Mouse (Mus musculus) left cerebral cortex, postnatal 36 days (tissue): ENCODE measurements around the gene Thtpa. TPM values are rescaled to one million over a fixed set of nuclear protein-coding genes. Genes with fewer than 3 reads are reported as not detected.

ENCODE experiments used
- DNase-seq, 2 experiments: peaks; one replicate each; pipeline ENCODE4 v3.0.0; 2021 to 2022; ENCODE audit warnings: low spot score in 2 of 2, mixed read lengths in 1 of 2
- intact Hi-C: fragments of 180-260 bp; cut with DNase I; formaldehyde crosslinking; loops from one replicate; pipeline ENCODE4 v1.15.1; 2025
- total RNA-seq, 2 experiments: library from RNA; stranded (reverse); gene quantifications; 2 replicates each; pipeline ENCODE4 v1.2.3; 2021

The Thtpa gene
- total RNA-seq, 2 experiments from 2014 or later, result 24.3 to 29.5 TPM

DNA sequence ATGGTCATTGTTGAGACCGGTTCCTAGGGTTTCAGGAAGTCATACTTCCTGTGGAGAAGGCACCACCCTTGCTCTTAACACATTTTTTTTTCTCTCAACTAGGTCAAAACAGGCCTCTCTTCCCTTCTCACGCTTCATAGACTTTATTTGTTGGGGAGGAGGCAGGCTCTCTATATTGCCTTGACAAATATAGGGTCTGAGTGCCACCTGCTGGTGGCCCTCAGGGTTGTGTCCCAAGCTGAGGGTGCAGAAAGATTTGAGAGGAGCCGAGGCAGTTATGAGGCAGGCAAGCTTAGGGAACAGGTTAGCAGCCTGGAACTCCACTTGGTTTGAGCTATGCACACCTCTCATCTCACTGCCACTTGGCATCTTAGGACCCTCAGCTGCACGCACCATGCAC is 3.5 kb downstream of the Thtpa start:
- intact Hi-C loops, result no loop called here
- DNase-seq, result no peak

DNA sequence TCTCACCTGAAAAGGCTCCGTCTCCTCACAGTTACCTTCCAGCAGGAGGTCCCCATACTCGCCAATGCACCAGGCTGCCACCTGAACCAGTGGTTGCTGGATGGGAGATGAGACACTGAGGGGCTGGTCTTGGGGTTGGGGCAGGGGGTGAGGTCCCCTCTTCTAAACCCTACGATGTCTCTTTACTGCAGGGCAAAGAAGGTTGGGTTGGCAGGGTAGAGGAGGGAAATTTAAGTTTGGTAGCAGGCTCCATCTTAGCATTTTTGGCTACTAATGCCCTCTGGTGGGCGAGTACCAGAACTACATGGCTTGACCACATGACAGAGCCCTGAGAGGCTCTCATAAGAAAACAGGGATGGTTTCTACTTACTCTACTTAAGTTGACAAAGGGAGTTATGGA is 7.0 kb downstream of the Thtpa start:
- intact Hi-C loops, result loop anchor here (1.0 kb wide), 1 partner anchor 77 kb away; no protein-coding TSS in a partner anchor
- DNase-seq, result peak in 1 of 2 experiments; percentile 58

GRCm38 (mm10) chr14:55102253-55102785 is 7.7 kb downstream of the Thtpa start:
- no peak for DNase-seq
- intact Hi-C loops, result no loop called here

DNA sequence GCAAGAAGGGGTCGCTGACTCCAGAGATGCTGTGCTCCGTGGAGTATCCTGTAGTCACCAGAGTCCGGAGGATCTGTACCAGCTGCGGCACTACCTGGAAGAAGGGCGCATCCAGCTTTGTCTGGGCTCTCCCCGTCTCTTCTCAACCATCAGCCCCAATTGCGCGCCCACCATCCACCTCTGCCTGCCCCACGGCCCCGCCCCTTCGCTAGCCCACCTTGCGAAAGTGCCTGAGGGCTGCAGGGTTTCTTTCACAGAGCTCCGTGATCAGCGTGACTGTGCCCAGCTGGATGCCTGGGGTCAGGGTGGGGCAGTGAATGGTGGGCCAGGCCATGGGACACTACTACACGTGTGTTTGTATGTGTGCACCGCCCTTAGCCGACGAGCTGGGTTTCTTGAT is 9.8 kb downstream of the Thtpa start:
- peak in 1 of 2 experiments; percentile 22 for DNase-seq
- intact Hi-C loops, result no loop called here

DNA sequence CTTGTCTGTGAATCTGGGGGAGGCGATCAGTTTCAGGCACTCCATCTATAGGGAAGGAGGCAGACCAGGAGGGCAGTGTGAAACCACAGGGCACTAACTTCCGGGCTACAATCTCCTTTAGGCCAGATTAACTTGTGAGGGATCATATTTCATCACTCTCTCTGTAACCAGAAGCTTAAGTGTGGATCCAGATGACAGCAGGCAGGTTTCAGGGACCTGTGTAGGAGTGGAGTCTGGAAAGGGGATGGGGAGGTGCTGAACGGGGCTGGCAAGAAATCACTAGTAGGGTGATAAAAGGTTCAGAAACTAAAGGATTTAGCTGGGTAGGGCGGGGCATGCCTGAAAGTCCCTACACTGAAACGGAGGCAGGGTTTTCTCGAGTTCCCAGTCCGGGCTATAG is 10.8 kb downstream of the Thtpa start:
- peak in 1 of 2 experiments; percentile 11 for DNase-seq
- intact Hi-C loops, result no loop called here

GRCm38 (mm10) chr14:55105836-55106809 is 11.5 kb downstream of the Thtpa start, which contains the start of gene Ap1g2:
Gene Ap1g2 (minus strand): TSS chr14:55106593.
- peak; percentile 88 for DNase-seq
- intact Hi-C loops, result no loop called here

- no peak for DNase-seq
- intact Hi-C loops, result no loop called here
Measured at GRCm38 (mm10) chr14:55106990-55107389, 12.4 kb downstream of the Thtpa start.

DNA sequence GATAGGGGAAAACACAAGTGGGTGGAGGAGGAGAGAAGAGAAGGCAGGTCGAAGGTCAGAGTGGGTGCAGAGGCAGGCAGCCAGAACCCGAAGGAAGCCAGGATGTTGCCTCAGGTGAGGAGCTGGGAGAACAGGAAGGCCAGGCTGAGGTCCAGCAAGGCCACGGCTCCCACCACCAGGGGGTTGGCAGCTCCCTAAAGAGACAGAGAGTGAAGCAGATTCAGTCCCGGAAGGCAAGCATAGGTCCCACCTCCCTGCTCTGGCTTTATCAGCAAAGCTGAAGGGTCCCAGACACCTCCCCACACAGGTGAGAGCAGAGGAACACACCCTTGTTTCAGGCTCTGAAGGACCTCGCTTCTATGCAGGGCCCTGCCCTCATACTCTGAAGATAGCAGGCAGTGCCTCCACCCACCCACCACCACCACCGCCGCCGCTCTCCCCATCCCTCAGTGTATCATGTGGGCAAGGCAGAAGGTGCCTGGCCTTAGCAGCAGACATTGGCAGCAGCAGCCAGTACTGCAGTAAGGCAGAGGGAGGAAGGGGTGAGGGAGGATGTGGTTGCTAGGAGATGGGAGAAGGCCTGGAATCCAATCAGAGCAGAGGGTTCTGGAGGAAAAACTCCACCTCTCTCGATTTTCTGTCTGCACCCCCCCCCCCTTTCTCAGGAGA is 13.8 kb downstream of the Thtpa start:
- DNase-seq, result peak; percentile 81 to 85
- intact Hi-C loops, result no loop called here

DNA sequence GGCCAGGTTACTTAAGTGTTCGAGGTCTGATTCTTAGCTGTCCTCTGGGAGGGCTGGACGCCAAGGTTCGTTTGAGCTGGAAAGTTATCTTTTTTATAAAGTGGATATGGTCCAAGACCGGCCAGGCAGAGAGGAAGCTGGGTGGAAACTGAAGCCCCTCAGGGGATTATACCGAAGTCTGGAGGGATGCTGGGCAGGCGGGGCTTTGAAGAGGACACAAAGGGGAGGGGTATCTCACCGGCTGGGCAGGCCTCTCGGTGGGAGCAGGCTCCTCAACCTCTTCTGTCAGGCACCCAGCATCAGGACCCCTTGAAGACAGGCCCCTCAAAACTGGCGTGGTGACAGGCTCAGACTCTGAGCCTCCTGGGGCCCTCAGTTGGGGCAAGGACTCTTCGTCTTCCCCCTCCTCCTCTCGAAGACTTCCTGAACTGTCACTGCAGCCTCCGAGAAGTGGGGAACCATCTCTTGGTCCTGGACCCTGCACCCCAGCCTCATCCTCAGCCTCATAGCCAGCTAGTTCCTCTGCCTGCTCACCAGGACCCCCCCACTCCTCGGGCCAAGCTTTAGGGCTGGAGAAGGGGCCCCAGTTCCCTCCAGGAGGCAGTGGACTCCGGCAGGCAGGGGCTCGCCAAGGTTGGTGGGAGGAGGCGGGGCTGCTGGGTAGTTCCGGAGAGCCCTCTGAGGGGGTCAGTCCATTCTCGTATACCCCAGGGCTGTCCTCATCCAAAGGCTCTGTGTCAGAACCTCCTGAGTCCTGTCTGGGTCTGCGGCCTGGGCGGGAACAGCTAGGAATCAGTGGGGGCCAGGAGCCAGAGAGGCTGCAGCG is 14.7 kb downstream of the Thtpa start:
- intact Hi-C loops, result no loop called here
- DNase-seq, result peak in 1 of 2 experiments; percentile 48

- intact Hi-C loops, result no loop called here
- no peak for DNase-seq
Measured at GRCm38 (mm10) chr14:55110076-55110475, 15.5 kb downstream of the Thtpa start.

DNA sequence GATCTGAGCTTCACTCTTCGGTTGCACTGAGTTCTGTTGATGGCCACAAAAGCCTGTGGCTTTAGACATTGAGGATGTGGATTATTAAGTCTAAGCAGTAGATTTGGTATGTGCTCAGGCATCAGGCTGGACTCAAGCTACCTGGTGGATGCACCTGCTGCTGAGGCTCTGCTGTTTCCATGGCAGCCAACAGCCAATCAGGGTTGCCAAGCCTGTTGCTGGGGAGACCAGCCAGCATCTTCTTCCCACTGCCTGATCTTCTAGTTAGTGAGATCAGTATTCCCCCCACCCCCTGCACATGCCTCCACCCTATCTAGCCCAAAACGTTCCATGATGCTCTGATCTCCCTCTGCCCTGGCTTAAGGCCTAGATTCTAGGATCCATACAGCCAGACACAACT is 17.1 kb downstream of the Thtpa start:
- intact Hi-C loops, result no loop called here
- peak; percentile 58 for DNase-seq

GRCm38 (mm10) chr14:55113351-55113974 is 18.9 kb downstream of the Thtpa start:
- peak in 1 of 2 experiments; percentile 21 for DNase-seq
- intact Hi-C loops, result no loop called here

- DNase-seq, result peak; percentile 55 to 70
- intact Hi-C loops, result no loop called here
Measured at GRCm38 (mm10) chr14:55113975-55114645, 19.5 kb downstream of the Thtpa start.

- peak; percentile 74 to 75 for DNase-seq
- intact Hi-C loops, result no loop called here
Measured at GRCm38 (mm10) chr14:55114759-55115701, 20.4 kb downstream of the Thtpa start.

- intact Hi-C loops, result no loop called here
- DNase-seq, result peak; percentile 36 to 45
Measured at GRCm38 (mm10) chr14:55115846-55116245, 21.3 kb downstream of the Thtpa start.

- intact Hi-C loops, result no loop called here
- peak; percentile 75 to 81 for DNase-seq
Measured at GRCm38 (mm10) chr14:55116425-55117200, 22.0 kb downstream of the Thtpa start, which contains the start of gene Jph4. Gene Jph4 (minus strand): TSS chr14:55116935.

DNA sequence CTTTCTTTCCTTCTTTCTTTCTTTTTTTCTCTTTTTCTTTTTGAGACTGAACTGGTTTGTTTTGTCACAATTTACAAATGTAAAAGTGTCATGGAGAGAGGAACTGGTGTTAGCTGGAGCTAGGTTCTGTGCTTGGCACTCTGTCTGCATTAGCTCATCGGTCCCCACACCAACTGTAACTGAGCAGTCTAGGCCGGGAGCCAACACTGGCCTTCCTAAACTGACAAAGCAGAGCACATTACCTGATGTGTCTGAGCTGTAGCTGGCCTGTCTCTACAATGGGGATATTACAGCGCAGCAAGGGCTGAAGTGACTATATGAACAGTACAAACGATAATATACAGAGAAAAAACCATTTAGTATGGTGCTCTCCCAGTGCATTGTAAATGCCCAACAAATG is 24.3 kb downstream of the Thtpa start:
- intact Hi-C loops, result no loop called here
- peak in 1 of 2 experiments; percentile 25 for DNase-seq
